Mouse (Mus musculus): ENCODE measurements around the gene Rd3.

GRCm38 (mm10) chr1:191995488-191995887, 18.3 kb downstream of the Rd3 start:
- TF ChIP-seq CTCF (IDR thresholded peaks at IDR 0.05; ENCODE audit: extremely low read depth, insufficient read depth, low read length) (peak; percentile 41; the same call in 1 of the 2 replicates), POLR2A (IDR thresholded peaks at IDR 0.05; ENCODE audit: extremely low read depth, insufficient read depth, low read length) (no peak)
